Mouse (Mus musculus): ENCODE measurements at regions not wholly inside any gene's neighbourhood (a gene's known extent, or its start where the extent isn't known, plus 50 kb on each side); places are given as distances from the start of the nearest gene placed in this dataset.

- TF ChIP-seq EP300 (IDR thresholded peaks at IDR 0.05; ENCODE audit: insufficient read depth, low read depth, low read length) = no peak
- no peak for TF ChIP-seq POLR2A (IDR thresholded peaks at IDR 0.05; ENCODE audit: insufficient read depth, low read depth, low read length)
Measured at GRCm38 (mm10) chr12:49739960-49740740, 355.2 kb downstream of the Gm43517 start.
